In the genomic region with DNA sequence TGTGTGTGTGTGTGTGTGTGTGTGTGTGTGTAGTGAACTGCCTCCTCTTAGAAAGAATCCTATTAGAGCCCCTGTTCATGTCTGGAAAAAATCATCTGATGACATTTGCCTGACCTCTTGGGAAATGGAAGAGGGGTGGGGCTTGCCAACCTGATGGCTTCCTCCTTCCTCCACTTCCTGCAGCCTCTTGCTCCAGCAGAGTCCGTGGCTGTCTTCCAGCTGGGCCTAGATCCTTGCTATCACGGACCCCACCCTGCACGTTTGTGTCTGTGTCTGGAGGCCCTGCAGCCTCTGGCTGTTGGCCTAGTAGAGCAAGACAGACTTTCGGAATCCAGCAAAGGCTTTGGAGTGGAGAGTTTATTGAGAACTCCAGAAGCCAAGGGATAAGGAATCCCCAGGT, we compare ENCODE assay signal across 8 mouse cellular contexts.
DNase-seq lines count a peak whose midpoint lies in the region; ATAC-seq and TF ChIP-seq lines count a peak whose summit lies in the region.
"Had no signal": no experiment of that assay in that cellular context is flagged by ENCODE, and none has a peak within 500 bp of the region (broad histone marks: within the 10 kb centered on the region; RNA-seq: fewer than 3 reads in every experiment).

No protein-coding gene starts in this region.

- H3K27me3 ChIP-seq in kidney, adult 2 months (replicated peaks; ENCODE audit: control insufficient read depth, insufficient read depth, low read length) = no peaks in the 10 kb centered on the region
- H3K27me3 ChIP-seq in forebrain, embryonic 12.5 days = no peaks in the 10 kb centered on the region
- H3K27me3 ChIP-seq: midbrain, embryonic 12.5 days had no signal

- intact Hi-C loops in left cerebral cortex, postnatal 25 days (cut with DNase I) = no loop called here

- no peaks in the 10 kb centered on the region for H3K36me3 ChIP-seq in kidney, adult 2 months (ENCODE audit: control insufficient read depth, insufficient read depth, low read length)
- no peaks in the 10 kb centered on the region for H3K36me3 ChIP-seq in forebrain, embryonic 12.5 days (replicated peaks)
- H3K36me3 ChIP-seq: midbrain, embryonic 12.5 days had no signal

- H3K4me1 ChIP-seq in kidney, adult 2 months (ENCODE audit: control insufficient read depth, insufficient read depth, low read length) = peaks cover 3% of the 10 kb centered on the region; the same call in 1 of the 2 replicates
- no peaks in the 10 kb centered on the region for H3K4me1 ChIP-seq in forebrain, embryonic 12.5 days
- H3K4me1 ChIP-seq: midbrain, embryonic 12.5 days had no signal

- no peak for TF ChIP-seq POLR2A in kidney, adult 2 months (IDR thresholded peaks at IDR 0.05; ENCODE audit: low read depth, low read length)

- TF ChIP-seq CTCF in kidney, adult 2 months (conservative IDR thresholded peaks at IDR 0.05; ENCODE audit: insufficient read depth, insufficient read length, low read depth, low read length) = no peak

- 50% methylated on average over 4 of the region's 4 CpGs for WGBS in kidney, adult 2 months
- WGBS in forebrain, embryonic 12.5 days = 82% methylated on average over 4 of the region's 4 CpGs

- DNase-seq in adrenal gland, postnatal 36 days = peak; percentile 68 to 75
- DNase-seq in gastrocnemius, postnatal 10 days = peak; percentile 68
- DNase-seq in kidney, adult 2 months = peak; percentile 94
- DNase-seq in lung, postnatal 25 days (ENCODE audit: low spot score) = peak; percentile 87
- no peak for DNase-seq in left cerebral cortex, postnatal 25 days (ENCODE audit: low spot score in 2 of 2)
- no peak for DNase-seq in cerebellum, adult 8-10 months

- H3K27ac ChIP-seq in kidney, adult 2 months (ENCODE audit: insufficient read depth, low read depth, low read length) = peak overlapping the region; percentile 89
- H3K27ac ChIP-seq in forebrain, embryonic 12.5 days = no peak overlapping the region
- H3K27ac ChIP-seq: midbrain, embryonic 12.5 days had no signal

- H3K4me2 ChIP-seq in forebrain, embryonic 12.5 days = no peak overlapping the region
- H3K4me2 ChIP-seq: midbrain, embryonic 12.5 days had no signal

- no peak for ATAC-seq in forebrain, embryonic 12.5 days (ENCODE audit: low FRiP score)

- H3K9ac ChIP-seq in forebrain, embryonic 12.5 days = no peak overlapping the region
- H3K9ac ChIP-seq: midbrain, embryonic 12.5 days had no signal

- no peak overlapping the region for H3K4me3 ChIP-seq in kidney, adult 2 months (ENCODE audit: insufficient read depth, low read depth, low read length)
- no peak overlapping the region for H3K4me3 ChIP-seq in forebrain, embryonic 12.5 days (replicated peaks)
- H3K4me3 ChIP-seq: midbrain, embryonic 12.5 days had no signal

- H3K9me3 ChIP-seq in forebrain, embryonic 12.5 days = no peaks in the 10 kb centered on the region
- H3K9me3 ChIP-seq: midbrain, embryonic 12.5 days had no signal

Comparison
In these comparisons a context has a peak if more than half of its experiments do, and no peak if none do; other contexts are left out.
1. DNase-seq: peak in adrenal gland, postnatal 36 days (2 of 2), gastrocnemius, postnatal 10 days (single experiment), kidney, adult 2 months (single experiment) and lung, postnatal 25 days (single experiment); none in left cerebral cortex, postnatal 25 days (0 of 2) and cerebellum, adult 8-10 months (single experiment).